Mouse (Mus musculus): ENCODE data around the gene Rbpj. TPM values are rescaled to one million over a fixed set of nuclear protein-coding genes. Genes with fewer than 3 reads are reported as not detected.
"Not testable (repeated sequence)": the region's sequence is repeated elsewhere in the genome, so short reads cannot be mapped to it uniquely, and the experiment has no call there.

Rbpj gene
- total RNA-seq, 2 experiments from 2014 or later, result 32.8 to 33.2 TPM

DNA sequence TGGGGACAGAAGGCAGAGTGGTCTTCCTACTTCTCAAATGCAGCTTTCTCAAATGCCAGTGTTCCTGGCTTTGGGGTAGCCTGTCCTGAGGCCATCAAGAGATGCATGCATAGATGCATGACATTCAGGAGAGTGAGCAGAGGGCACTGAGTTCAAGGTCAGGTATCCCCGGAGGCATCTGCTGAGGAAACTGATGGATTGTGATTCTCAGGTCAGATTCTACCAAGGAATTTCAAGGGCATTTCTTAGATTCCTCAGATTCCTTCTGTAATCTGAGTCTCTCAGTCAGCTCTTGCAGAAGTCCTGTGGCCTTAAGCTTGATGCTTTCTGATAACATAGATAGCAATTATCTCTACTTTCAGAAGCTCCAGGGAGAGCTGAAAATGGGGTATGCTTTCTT, 76.1 kb downstream of the Rbpj start:
- H3K4me3 ChIP-seq, result no peak overlapping the region
- no peak for DNase-seq (ENCODE audit: extremely low spot score in 1 of 2, low spot score in 2 of 2)
- no peak for TF ChIP-seq CTCF (IDR thresholded peaks at IDR 0.05)
- no peak overlapping the region for H3K27ac ChIP-seq
- intact Hi-C loops (cut with DNase I), result no loop called here

DNA sequence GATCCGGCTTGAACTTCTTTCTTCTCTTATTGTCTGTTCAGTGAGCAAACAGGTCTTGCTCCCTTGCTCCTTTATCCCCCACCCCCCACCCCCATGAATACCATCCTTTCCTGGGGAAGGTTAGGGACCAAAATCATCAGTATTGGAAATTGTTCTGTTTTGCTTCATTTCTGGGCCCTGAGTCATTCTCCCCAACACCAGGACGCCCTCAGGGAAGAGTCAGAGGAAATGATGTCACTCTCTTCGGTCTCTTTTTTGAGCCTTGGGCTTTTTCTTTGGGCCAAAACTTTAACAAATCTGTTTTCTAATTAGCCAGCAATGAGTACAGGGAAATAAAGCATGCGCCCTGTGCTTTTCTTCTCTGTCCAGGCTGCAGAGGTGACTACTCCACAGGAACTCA, 77.4 kb downstream of the Rbpj start:
- Histone ChIP-seq H3K27ac (no peak overlapping the region), H3K4me3 (no peak overlapping the region)
- no peak for DNase-seq (ENCODE audit: extremely low spot score in 1 of 2, low spot score in 2 of 2)
- intact Hi-C loops (cut with DNase I), result no loop called here
- no peak for TF ChIP-seq CTCF (IDR thresholded peaks at IDR 0.05)

DNA sequence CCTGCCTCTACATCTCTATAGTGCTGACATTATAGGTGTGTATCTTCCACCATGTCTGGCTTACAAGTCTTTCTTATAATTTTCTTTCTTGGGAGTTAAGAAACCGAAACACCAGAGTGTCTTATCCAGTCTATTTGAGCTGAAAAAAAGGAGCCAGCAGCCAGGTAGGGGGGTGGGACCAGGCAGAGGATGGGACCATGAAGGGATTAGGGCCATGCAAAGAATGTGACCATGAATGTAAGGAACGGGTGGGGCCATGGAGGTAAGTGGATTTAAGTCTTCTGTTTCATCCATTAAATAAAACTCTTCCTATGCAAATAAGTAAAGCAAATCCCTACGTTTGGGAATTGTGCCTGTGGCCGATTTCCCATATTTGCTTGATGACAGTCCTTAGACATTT, 78.0 kb downstream of the Rbpj start:
- no peak for DNase-seq (ENCODE audit: extremely low spot score in 1 of 2, low spot score in 2 of 2)
- TF ChIP-seq CTCF (IDR thresholded peaks at IDR 0.05), result no peak
- H3K27ac ChIP-seq, result no peak overlapping the region
- H3K4me3 ChIP-seq, result no peak overlapping the region
- intact Hi-C loops (cut with DNase I), result no loop called here

DNA sequence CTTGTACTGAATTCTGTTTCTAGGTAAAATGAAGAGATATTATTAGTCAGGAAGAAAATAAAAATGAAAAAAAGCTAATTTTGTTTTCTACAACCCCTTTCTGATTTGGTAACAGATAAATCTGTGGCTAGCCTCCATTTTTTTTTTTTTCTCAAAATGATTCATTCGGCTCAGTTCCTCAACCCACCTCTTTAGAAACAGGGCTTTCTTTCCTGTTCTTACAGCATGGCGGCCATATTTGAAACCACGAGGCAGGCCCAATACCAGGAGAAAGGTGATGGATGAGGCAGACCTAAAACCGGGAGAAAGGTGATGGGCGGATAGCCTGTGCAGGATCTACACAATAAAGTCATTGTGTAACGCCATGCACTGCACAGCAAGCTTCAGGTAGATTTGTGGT, 80.5 kb downstream of the Rbpj start:
- DNase-seq (ENCODE audit: extremely low spot score in 1 of 2, low spot score in 2 of 2), result no peak
- H3K27ac ChIP-seq, result no peak overlapping the region
- no peak for TF ChIP-seq CTCF (IDR thresholded peaks at IDR 0.05)
- H3K4me3 ChIP-seq, result no peak overlapping the region
- intact Hi-C loops (cut with DNase I), result no loop called here

DNA sequence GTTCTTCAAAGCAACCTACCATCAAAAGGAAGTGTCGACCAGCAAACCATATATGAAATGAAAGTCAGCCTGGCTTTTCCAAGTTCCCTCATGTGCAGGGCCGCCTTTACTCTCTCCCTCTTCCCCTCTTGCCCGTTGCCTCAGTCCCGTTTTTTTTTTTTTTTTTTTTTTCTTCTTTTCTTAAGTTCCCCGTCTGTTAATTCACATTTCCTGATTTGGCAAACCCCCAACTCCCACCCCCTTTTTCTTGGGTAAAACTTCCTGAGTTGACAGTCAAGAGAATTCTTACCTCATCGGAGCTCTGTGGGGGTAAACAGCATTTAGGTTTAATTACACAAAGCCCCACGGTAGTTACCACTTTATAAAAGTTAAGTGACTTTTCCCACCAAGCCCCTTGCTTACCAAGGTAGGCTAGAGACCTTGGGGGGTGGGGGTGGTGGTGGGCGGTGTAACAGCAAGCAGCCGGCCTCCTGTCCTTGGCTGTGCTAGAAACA, 81.1 kb downstream of the Rbpj start:
- intact Hi-C loops (cut with DNase I), result no loop called here
- no peak overlapping the region for H3K27ac ChIP-seq
- TF ChIP-seq CTCF (IDR thresholded peaks at IDR 0.05), result no peak
- DNase-seq (ENCODE audit: extremely low spot score in 1 of 2, low spot score in 2 of 2), result no peak
- H3K4me3 ChIP-seq, result no peak overlapping the region

DNA sequence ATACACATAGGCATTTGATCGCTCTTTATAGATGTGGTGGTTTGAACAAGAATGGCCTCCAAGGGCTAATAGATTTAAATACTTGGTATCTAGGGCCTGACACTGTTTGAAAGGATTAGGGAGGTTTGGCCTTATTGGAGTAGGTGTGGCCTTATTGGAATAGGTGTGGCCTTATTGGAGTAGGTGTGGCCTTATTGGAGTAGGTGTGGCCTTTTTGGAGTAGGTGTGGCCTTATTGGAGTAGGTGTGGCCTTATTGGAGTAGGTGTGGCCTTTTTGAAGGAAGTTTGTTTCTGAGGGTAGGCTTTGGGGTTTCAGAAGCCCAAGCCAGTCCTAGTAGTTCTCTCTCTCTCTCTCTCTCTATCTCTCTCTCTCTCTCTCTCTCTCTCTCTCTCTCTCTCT, 84.4 kb downstream of the Rbpj start:
- H3K4me3 ChIP-seq; intact Hi-C loops (cut with DNase I); H3K27ac ChIP-seq; DNase-seq (ENCODE audit: extremely low spot score in 1 of 2, low spot score in 2 of 2): not testable (repeated sequence)

DNA sequence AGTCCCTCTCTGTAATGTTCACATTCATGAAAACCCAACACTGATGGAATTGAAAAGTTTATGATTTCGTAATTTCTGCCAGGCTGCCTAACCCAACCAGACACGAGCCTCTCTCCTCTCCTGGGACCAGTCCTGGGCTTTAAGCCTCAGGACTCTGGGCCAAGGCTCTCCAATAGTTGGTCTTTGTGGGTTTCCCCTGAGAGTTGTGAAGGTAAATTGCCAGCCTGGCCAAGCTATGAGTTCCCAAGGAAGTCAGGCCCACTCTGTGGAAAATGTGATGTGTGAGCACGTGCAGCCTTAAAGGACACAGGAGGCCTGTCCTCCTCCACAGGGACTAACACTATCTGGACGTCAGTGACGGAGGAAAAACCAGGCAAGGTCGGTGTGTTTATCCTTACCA, 85.4 kb downstream of the Rbpj start:
- intact Hi-C loops (cut with DNase I), result no loop called here
- no peak for TF ChIP-seq CTCF (IDR thresholded peaks at IDR 0.05)
- Histone ChIP-seq H3K4me3 (no peak overlapping the region), H3K27ac (no peak overlapping the region)
- no peak for DNase-seq (ENCODE audit: extremely low spot score in 1 of 2, low spot score in 2 of 2)

DNA sequence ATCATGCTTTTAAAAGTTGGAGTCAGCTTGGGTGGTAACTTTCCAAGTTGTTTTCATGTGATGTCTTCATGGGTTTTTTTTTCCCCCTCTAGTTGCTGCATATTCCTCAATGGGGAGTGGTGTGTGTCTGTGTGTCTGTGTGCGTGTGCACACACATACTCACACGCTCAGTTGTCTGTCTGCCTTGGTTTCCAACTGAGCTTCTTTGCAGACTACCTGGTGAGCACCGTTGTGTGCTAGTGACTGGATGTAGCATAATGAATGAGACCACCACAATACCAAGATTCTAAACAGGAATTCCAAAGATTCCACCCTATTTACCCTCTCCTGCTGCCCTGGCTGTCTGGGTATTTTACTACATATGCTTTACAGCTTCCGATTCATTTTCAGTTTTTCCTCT, 86.0 kb downstream of the Rbpj start:
- H3K27ac ChIP-seq, result no peak overlapping the region
- H3K4me3 ChIP-seq, result no peak overlapping the region
- intact Hi-C loops (cut with DNase I), result no loop called here
- TF ChIP-seq CTCF (IDR thresholded peaks at IDR 0.05), result no peak
- DNase-seq (ENCODE audit: extremely low spot score in 1 of 2, low spot score in 2 of 2), result no peak

DNA sequence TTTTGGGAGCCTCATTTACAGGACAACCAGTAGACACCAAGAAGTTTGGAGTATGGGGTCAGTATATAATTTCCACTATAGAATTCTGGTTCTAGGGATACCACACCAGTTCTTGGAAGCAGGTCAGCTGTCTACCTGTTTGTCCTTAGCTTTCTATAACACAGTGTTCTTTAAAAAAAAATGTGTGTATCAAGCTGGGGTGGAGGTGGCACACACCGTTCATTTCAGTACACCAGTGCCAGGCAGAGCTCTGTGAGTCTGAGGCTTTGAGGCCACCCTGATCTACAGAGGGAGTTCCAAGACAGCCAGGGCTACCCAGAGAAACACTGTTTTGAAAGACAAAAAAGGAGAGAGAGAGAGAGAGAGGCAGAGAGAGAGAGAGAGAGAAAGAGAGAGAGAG, 87.3 kb downstream of the Rbpj start:
- H3K4me3 ChIP-seq, result no peak overlapping the region
- no peak for TF ChIP-seq CTCF (IDR thresholded peaks at IDR 0.05)
- intact Hi-C loops (cut with DNase I), result no loop called here
- H3K27ac ChIP-seq, result no peak overlapping the region
- no peak for DNase-seq (ENCODE audit: extremely low spot score in 1 of 2, low spot score in 2 of 2)

DNA sequence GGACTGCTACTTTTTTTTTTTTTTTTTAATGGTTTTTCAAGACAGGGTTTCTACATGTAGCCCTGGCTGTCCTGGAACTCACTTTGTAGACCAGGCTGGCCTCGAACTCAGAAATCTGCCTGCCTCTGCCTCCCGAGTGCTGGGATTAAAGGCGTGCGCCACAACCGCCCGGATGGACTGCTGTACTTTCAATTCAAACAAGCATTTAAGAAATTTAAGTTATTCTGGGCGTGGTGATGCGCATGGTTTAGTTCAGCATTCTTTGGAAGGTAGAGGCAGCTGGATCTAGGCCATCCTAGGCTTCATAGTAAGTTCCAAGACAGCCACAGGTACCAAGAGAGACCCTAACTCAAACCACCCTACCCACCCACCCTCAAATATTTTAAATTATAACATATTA, 88.2 kb downstream of the Rbpj start:
- Histone ChIP-seq H3K27ac (no peak overlapping the region), H3K4me3 (no peak overlapping the region)
- no peak for DNase-seq (ENCODE audit: extremely low spot score in 1 of 2, low spot score in 2 of 2)
- intact Hi-C loops (cut with DNase I), result no loop called here
- no peak for TF ChIP-seq CTCF (IDR thresholded peaks at IDR 0.05)

DNA sequence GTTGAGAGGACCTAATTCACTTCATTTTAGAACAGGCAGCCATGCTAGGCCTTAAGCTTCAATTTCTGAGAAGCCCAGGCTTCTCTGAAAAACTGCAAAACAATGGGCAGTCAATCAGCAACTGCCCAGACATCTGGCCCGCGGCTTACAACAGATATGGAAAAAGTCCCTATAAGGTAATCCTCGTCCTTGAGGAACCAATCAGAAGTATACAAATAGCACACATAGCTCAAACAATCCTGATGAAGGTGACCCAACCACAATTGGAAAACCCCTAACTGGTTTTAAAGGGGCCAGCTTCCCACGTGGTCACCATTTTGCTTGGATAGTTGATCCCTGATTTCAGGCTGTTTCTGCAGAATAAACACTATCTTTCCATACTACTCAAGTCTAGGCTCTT, 89.0 kb downstream of the Rbpj start:
- H3K4me3 ChIP-seq, result no peak overlapping the region
- intact Hi-C loops (cut with DNase I), result no loop called here
- H3K27ac ChIP-seq, result no peak overlapping the region
- TF ChIP-seq CTCF (IDR thresholded peaks at IDR 0.05), result no peak
- no peak for DNase-seq (ENCODE audit: extremely low spot score in 1 of 2, low spot score in 2 of 2)

DNA sequence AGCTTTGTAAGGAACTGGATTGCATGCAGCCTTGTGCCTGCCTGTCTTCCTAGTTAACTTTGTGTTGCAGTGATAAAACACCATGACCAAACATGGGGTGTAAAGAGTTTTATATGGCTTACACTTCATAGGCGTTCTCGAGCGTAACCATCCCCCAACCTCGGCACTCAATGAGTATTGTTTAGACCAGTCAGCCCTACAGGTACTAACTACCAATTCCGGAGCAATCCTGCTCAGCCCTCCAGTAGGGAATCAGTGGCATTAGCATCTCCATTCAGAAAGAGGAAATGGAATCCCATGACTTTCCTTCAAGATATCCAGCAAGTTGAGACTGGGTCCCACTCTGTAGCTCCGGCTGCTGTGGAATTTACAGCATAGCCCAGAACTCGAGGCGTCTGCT, 89.5 kb downstream of the Rbpj start:
- no peak for TF ChIP-seq CTCF (IDR thresholded peaks at IDR 0.05)
- H3K4me3 ChIP-seq, result no peak overlapping the region
- intact Hi-C loops (cut with DNase I), result no loop called here
- H3K27ac ChIP-seq, result no peak overlapping the region
- DNase-seq (ENCODE audit: extremely low spot score in 1 of 2, low spot score in 2 of 2), result no peak

DNA sequence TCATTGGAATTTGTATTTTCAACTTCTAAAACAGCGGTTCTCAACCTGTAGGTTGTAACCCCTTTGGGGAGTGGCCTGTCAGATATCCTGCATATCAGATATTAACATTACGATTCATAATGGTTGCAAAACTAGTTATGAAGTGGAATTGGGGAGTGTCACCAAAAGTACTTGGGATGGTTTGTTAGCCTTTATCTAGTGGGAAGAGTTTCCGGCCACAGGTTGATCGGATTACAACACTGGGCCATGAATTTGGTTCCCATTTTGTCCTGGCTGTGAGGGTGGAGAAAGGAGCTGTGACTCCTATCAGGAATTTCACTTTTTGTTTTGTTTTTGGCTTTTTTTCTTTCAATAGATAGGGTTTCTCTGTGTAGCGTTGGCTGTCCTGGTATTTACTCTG, 90.0 kb downstream of the Rbpj start:
- TF ChIP-seq CTCF (IDR thresholded peaks at IDR 0.05), result no peak
- no peak overlapping the region for H3K4me3 ChIP-seq
- intact Hi-C loops (cut with DNase I), result no loop called here
- H3K27ac ChIP-seq, result no peak overlapping the region
- no peak for DNase-seq (ENCODE audit: extremely low spot score in 1 of 2, low spot score in 2 of 2)
